Mouse (Mus musculus) embryonic fibroblast, embryonic 13.5 days (primary cell): Measurements from ENCODE around the gene Pik3r2. TPM values are rescaled to one million over a fixed set of nuclear protein-coding genes. Genes with fewer than 3 reads are reported as not detected.

Experiments
- H3K27ac ChIP-seq: 2 replicates; pipeline ENCODE4 v1.5.1; 2012; ENCODE audit warnings: low read length, control low read depth, inconsistent platforms; ENCODE audit not compliant: insufficient read depth
- H3K4me1 ChIP-seq: 2 replicates; pipeline ENCODE4 v1.6.1; 2011; ENCODE audit warnings: low read length; ENCODE audit not compliant: control insufficient read depth, insufficient read depth
- H3K4me3 ChIP-seq: 2 replicates; pipeline ENCODE4 v1.5.1; 2011; ENCODE audit warnings: mild to moderate bottlenecking, control low read depth, low read length; ENCODE audit not compliant: insufficient read depth
- CTCF ChIP-seq: IDR thresholded peaks from 2 replicates; pipeline ENCODE4 v1.5.1; 2011; ENCODE audit warnings: mild to moderate bottlenecking, control low read depth, low read length, moderate library complexity, borderline replicate concordance; ENCODE audit not compliant: insufficient read depth
- POLR2A ChIP-seq: IDR thresholded peaks from 2 replicates; pipeline ENCODE4 v1.6.1; 2011; ENCODE audit warnings: low read depth, mild to moderate bottlenecking, control low read depth, low read length, moderate library complexity
- polyA plus RNA-seq: library from polyadenylated mRNA; stranded (reverse); fragments of >200 nt; gene quantifications from 2 replicates; pipeline ENCODE4 v1.2.4, GENCODE M21; 2011; ENCODE audit warnings: low read depth; ENCODE audit not compliant: missing spikeins, insufficient read length

Pik3r2 gene
- polyA plus RNA-seq, 1 experiment: 43.5 TPM

DNA sequence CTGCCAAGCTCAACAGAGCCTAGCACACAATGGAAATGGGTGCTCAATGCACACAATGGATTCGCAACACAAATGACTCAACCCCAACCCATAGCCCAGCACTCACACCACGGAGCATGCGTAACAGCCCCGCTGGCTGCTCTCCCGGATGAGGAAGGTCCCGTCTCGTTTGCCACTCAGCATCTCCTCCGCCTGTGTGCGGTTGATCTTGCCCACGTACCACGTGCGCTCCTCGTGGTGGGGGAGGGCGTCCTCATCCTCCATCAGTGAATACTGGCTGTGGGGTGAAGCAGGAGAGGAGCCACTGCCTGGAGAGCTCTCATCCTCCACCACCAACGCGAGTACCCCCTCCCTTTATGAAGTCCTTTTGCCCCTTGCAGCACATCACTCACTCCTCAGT is 7.6 kb downstream of the Pik3r2 start:
- Histone ChIP-seq H3K4me3 (no peak overlapping the region), H3K4me1 (peaks cover 6% of the 10 kb centered on the region), H3K27ac (no peak overlapping the region)
- TF ChIP-seq POLR2A: no peak
- no peak for TF ChIP-seq CTCF

DNA sequence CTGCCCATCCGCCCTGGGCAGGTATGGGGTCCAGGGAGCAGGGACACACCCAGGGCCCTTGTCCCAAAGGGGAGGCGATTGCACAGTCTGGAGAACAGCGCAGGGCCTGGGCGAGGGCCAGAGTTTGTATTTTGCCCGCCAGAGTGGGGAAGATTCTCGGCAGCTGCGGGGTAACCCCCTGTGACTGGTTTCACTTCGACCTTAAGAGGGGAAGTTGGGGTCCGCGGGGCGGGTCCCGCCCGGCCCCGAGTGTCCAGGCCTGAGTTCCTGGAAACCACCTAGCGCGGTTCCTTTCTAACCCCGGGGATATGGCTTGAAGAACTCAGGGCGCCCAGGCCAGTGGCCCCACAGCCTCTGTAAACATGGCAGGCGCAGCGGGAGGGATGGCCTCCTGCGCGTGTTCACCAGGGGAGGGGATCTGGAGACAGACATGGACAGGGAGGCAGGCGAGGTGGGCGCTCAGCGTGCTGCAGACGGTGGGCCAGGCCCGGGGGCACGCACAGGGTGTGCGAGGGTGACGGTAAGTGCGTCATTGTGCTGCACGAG is 8.2 kb downstream of the Pik3r2 start:
- no peak overlapping the region for H3K27ac ChIP-seq
- TF ChIP-seq POLR2A: no peak
- no peak for TF ChIP-seq CTCF
- H3K4me3 ChIP-seq: no peak overlapping the region
- peaks cover 5% of the 10 kb centered on the region for H3K4me1 ChIP-seq

GRCm38 (mm10) chr8:70767503-70767902 is 9.0 kb downstream of the Pik3r2 start:
- Histone ChIP-seq H3K27ac (no peak overlapping the region), H3K4me1 (peaks cover 2% of the 10 kb centered on the region; the same call in 1 of the 2 replicates), H3K4me3 (no peak overlapping the region)
- no peak for TF ChIP-seq POLR2A
- no peak for TF ChIP-seq CTCF

GRCm38 (mm10) chr8:70766571-70767440 is 9.7 kb downstream of the Pik3r2 start:
- peak overlapping the region; percentile 29 for H3K27ac ChIP-seq
- TF ChIP-seq CTCF: no peak
- TF ChIP-seq POLR2A: peak; percentile 96
- H3K4me3 ChIP-seq: peak overlapping the region; percentile 53
- peaks cover 2% of the 10 kb centered on the region; the same call in 1 of the 2 replicates for H3K4me1 ChIP-seq

DNA sequence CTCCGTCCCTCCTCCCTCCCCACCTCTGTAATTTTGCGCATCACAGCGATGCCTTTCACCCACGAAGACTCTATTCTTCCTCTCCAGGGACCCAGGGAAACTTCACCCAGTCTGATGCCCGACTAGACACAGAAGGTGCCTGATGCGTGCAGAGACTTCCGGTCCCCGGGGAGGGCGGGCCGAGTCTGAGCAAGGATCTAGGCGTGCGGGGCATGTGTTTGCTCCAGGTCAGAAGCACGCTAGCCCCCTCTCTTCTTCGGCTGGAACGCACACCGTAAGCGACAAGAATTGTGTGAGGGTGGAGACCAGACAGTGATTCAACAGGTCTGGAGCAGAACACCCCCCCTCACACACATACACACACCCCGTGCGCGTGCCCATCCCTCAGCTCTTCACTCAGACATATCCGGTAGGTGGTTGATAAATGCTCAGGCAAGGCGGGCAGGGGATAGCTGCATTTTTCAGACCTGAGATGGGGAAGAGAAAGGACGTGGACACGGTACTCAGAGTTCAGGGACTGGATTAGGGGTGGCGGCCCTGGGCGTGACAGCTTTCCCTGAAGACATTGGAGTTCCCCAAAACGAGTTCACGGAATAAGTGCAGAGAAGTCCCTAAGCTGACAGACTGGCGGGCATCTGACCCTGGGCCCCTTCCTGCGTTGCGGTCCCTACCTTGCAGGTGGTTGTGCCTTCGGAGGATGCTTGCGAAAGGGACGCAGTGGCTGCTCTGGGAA is 10.5 kb downstream of the Pik3r2 start:
- peak overlapping the region; percentile 53 for H3K4me3 ChIP-seq
- TF ChIP-seq POLR2A (peak; percentile 58), CTCF (no peak)
- peak overlapping the region; percentile 29 for H3K27ac ChIP-seq
- H3K4me1 ChIP-seq: peaks cover 2% of the 10 kb centered on the region; the same call in 1 of the 2 replicates

- peaks cover 2% of the 10 kb centered on the region; the same call in 1 of the 2 replicates for H3K4me1 ChIP-seq
- TF ChIP-seq CTCF (no peak), POLR2A (no peak)
- peak overlapping the region; percentile 53 for H3K4me3 ChIP-seq
- H3K27ac ChIP-seq: peak overlapping the region; percentile 29; the same call in 1 of the 2 replicates
These were observed 11.2 kb downstream of the Pik3r2 start for GRCm38 (mm10) chr8:70765329-70765728.

DNA sequence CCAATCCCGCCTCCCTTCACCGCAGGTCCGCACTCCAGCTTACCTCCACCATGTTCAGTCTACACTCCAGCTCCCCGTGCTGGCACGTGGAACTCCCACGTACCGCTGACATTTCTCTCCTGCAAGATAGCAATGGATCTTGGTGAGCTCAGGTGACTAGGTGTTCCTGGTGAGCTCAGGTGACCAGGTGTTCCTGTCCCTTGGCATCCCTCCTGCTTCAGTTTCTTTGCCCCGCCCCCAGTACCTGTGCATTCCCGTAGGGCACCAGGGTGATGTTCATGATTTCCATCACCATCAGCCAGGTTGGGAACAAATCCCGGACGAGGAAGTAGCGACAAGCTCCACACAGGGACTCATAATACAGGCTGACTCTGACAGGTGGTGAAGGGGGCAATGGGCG is 11.8 kb downstream of the Pik3r2 start:
- Histone ChIP-seq H3K27ac (no peak overlapping the region), H3K4me3 (no peak overlapping the region), H3K4me1 (peaks cover 5% of the 10 kb centered on the region)
- TF ChIP-seq CTCF (no peak), POLR2A (no peak)

DNA sequence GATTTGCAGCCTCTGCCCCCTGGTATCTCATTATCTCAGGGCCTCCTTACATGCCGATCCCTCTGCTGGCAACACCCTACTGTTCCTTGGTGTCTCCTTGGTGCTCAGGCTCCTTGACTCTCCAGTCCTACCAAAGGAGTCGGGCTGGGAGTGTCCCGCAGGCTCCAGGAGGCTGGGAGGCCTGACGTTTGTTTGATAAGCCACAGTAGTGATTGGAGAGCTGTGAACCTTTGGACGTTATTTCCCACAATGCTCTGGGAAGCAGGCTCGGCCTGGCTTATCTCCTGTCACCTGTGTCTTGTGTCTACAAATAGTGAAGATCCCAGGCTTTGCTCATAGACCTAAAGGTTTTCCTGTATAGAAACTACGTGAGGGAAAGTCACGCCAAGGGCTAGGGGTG is 12.5 kb downstream of the Pik3r2 start:
- TF ChIP-seq CTCF (no peak), POLR2A (no peak)
- Histone ChIP-seq H3K4me3 (no peak overlapping the region), H3K4me1 (peaks cover 5% of the 10 kb centered on the region), H3K27ac (no peak overlapping the region)

DNA sequence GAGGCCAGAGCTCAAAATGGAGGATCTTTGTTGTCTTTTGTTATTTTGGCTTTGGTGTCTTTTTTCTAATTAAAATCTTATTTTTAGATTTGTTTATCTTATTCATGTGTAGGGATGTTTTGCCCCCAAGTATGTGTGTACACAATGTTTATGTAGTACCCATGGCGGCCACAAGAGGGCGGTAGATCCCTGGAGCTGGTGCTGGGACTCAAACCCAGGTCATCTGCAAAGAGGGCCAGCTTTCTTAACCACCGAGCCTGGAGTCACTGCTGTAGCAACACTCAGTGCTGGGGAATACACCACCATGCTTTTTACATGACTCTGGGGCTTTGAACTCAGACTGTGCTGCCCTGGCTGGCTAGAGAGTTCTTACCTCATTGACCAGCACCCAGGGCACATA is 13.2 kb downstream of the Pik3r2 start:
- Histone ChIP-seq H3K27ac (no peak overlapping the region), H3K4me1 (peaks cover 5% of the 10 kb centered on the region), H3K4me3 (no peak overlapping the region)
- TF ChIP-seq CTCF (peak; percentile 75), POLR2A (no peak)

GRCm38 (mm10) chr8:70762118-70762517 is 14.4 kb downstream of the Pik3r2 start:
- H3K4me1 ChIP-seq: peaks cover 5% of the 10 kb centered on the region
- TF ChIP-seq CTCF: no peak
- TF ChIP-seq POLR2A: no peak

More at GRCm38 (mm10) chr8:70762118-70762517, 14.4 kb downstream of the Pik3r2 start:
- Histone ChIP-seq H3K4me3 (no peak overlapping the region), H3K27ac (no peak overlapping the region)
